Mouse (Mus musculus) lung, postnatal 0 days (tissue): ENCODE results near the gene Ppp1r1a. TPM values are rescaled to one million over a fixed set of nuclear protein-coding genes. Genes with fewer than 3 reads are reported as not detected.
A peak's percentile ranks its signal among the peaks of the same experiment; 100 is the strongest.

Experiments
- ATAC-seq: fragments of 200-750 bp; cut with Nextera tagmentation; 2 replicates; pipeline ENCODE4 v1.8.0; 2017; ENCODE audit warnings: moderate library complexity
- DNase-seq: peaks from one replicate; pipeline ENCODE4 v3.0.0-alpha.2; 2016; ENCODE audit warnings: low spot score
- H3K27ac ChIP-seq: fragments of 300-500 bp; sonication (generic); 2 replicates; pipeline ENCODE4 v1.5.1; 2014; ENCODE audit warnings: antibody characterized with exemption, mild to moderate bottlenecking, low read length, mixed read lengths
- H3K27me3 ChIP-seq: fragments of 300-500 bp; sonication (generic); replicated peaks from 2 replicates; pipeline ENCODE4 v1.6.1; 2014; ENCODE audit warnings: low read length, mixed read lengths; ENCODE audit not compliant: insufficient read depth
- H3K36me3 ChIP-seq: fragments of 300-500 bp; sonication (generic); 2 replicates; pipeline ENCODE4 v1.6.1; 2014; ENCODE audit warnings: low read length, mixed read lengths; ENCODE audit not compliant: insufficient read depth
- H3K4me1 ChIP-seq: fragments of 300-500 bp; sonication (generic); 2 replicates; pipeline ENCODE4 v1.6.1; 2014; ENCODE audit warnings: antibody characterized with exemption, low read depth, low read length, mixed read lengths; ENCODE audit not compliant: insufficient read depth
- H3K4me2 ChIP-seq: fragments of 300-500 bp; sonication (generic); replicated peaks from 2 replicates; pipeline ENCODE4 v1.6.1; 2014; ENCODE audit warnings: low read depth, mild to moderate bottlenecking, low read length, moderate library complexity, mixed read lengths
- H3K4me3 ChIP-seq: fragments of 300-500 bp; sonication (generic); 2 replicates; pipeline ENCODE4 v1.5.1; 2014; ENCODE audit warnings: low read depth, low read length
- H3K9ac ChIP-seq: fragments of 300-500 bp; sonication (generic); replicated peaks from 2 replicates; pipeline ENCODE4 v1.6.1; 2014; ENCODE audit warnings: low read depth, mild to moderate bottlenecking
- H3K9me3 ChIP-seq: fragments of 300-500 bp; sonication (generic); 2 replicates; pipeline ENCODE4 v1.6.1; 2016; ENCODE audit warnings: low read length, mixed read lengths
- CTCF ChIP-seq: IDR thresholded peaks from 2 replicates; pipeline ENCODE4 v1.5.1; 2016; ENCODE audit warnings: antibody characterized with exemption, mild to moderate bottlenecking
- EP300 ChIP-seq: IDR thresholded peaks from 2 replicates; pipeline ENCODE4 v1.6.1; 2016; ENCODE audit warnings: antibody characterized with exemption, mild to moderate bottlenecking, control low read depth
- WGBS: fragments of 180-500 bp; shearing (Covaris S2); extraction: QIAGEN DNeasy Blood & Tissue Kit; methylation state at CpG from one replicate; pipeline ENCODE4 v1.1.7; 2014; 5-methylcytosine and 5-hydroxymethylcytosine counted together
- polyA plus RNA-seq: library from polyadenylated mRNA; unstranded; fragments of >200 nt; fragmentation: Nextera tagmentation; extraction: Ambion mirVana; gene quantifications from 2 replicates; pipeline ENCODE4 v1.2.1, GENCODE M21; 2015

The Ppp1r1a gene
- 5.7 and 7.0 TPM in 2 replicates for polyA plus RNA-seq

DNA sequence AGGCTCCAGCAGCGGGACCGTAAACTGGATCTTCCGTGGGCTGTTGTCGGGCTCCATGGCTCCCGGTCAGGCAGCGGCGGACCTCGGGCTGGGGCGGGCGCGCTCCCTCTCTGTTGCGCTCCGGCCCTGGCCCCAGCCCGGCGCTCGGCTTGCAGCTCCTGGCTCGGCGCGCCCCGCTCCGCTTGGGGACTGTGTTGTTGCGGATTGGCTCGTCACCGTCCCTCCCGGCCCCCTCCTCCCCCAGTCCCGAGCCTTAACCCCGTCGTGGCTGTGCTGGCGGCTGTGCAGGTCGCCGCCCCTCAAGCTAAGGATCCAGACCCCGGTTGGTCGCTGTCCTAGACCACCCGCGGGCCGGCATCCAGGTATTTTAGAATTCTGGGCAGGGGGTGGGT, at the start of gene Ppp1r1a:
Gene Ppp1r1a (minus strand): TSS at position 182 of the 392 bp plus-strand sequence.
- Histone ChIP-seq H3K9ac (0 out of 2 replicates have a peak within 1 kb of the TSS, but pooled peaks have one; percentile 16), H3K9me3 (no peaks in the 10 kb centered on the region), H3K4me2 (peak within 1 kb of the TSS; percentile 80), H3K4me1 (0 out of 2 replicates have a peak, but pooled peaks cover 4% of the 10 kb centered on the region), H3K36me3 (no peaks in the 10 kb centered on the region), H3K27me3 (0 out of 2 replicates have a peak, but pooled peaks cover 6% of the 10 kb centered on the region), H3K27ac (no peak within 1 kb of the TSS), H3K4me3 (peak within 1 kb of the TSS; percentile 42)
- DNase-seq (peak; percentile 53), ATAC-seq (peak; percentile 81)
- 1% methylated on average over 36 of the region's 36 CpGs for WGBS
- TF ChIP-seq CTCF: no peak
- no peak for TF ChIP-seq EP300

- no peak for DNase-seq
- H3K27ac ChIP-seq: no peak overlapping the region
- no peak overlapping the region for H3K4me2 ChIP-seq
- no peak overlapping the region for H3K4me3 ChIP-seq
- no peak overlapping the region for H3K9ac ChIP-seq
- 71% methylated on average over 2 of the region's 2 CpGs for WGBS
- ATAC-seq: no peak
- H3K27me3 ChIP-seq: no peaks in the 10 kb centered on the region
- no peaks in the 10 kb centered on the region for H3K4me1 ChIP-seq
- H3K36me3 ChIP-seq: no peaks in the 10 kb centered on the region
- no peak for TF ChIP-seq CTCF
- no peak for TF ChIP-seq EP300
- no peaks in the 10 kb centered on the region for H3K9me3 ChIP-seq
Observed at GRCm38 (mm10) chr15:103585876-103586275, 48.1 kb upstream of the Ppp1r1a start.

GRCm38 (mm10) chr15:103564981-103565380, 27.2 kb upstream of the Ppp1r1a start, which contains the start of gene Glycam1:
Glycam1 (minus strand) TSS chr15:103565081.
- H3K4me1 ChIP-seq: no peaks in the 10 kb centered on the region
- no peak for TF ChIP-seq CTCF
- TF ChIP-seq EP300: no peak
- no peaks in the 10 kb centered on the region for H3K36me3 ChIP-seq
- no peak within 1 kb of the TSS for H3K9ac ChIP-seq
- H3K4me2 ChIP-seq: no peak within 1 kb of the TSS
- no peak within 1 kb of the TSS for H3K27ac ChIP-seq
- ATAC-seq (no peak), DNase-seq (no peak)
- no peaks in the 10 kb centered on the region for H3K9me3 ChIP-seq
- no peak within 1 kb of the TSS for H3K4me3 ChIP-seq
- no peaks in the 10 kb centered on the region for H3K27me3 ChIP-seq

GRCm38 (mm10) chr15:103552096-103552690, 14.4 kb upstream of the Ppp1r1a start:
- Histone ChIP-seq H3K9me3 (no peaks in the 10 kb centered on the region), H3K27me3 (no peaks in the 10 kb centered on the region), H3K36me3 (no peaks in the 10 kb centered on the region), H3K4me3 (no peak overlapping the region), H3K9ac (no peak overlapping the region), H3K27ac (no peak overlapping the region), H3K4me2 (no peak overlapping the region), H3K4me1 (no peaks in the 10 kb centered on the region)
- WGBS: 47% methylated on average over 3 of the region's 3 CpGs
- ATAC-seq (peak; percentile 43), DNase-seq (peak; percentile 83)
- TF ChIP-seq EP300: no peak
- peak; percentile 84 for TF ChIP-seq CTCF

- Histone ChIP-seq H3K27me3 (no peaks in the 10 kb centered on the region), H3K4me2 (no peak overlapping the region), H3K36me3 (no peaks in the 10 kb centered on the region), H3K4me3 (no peak overlapping the region), H3K9me3 (no peaks in the 10 kb centered on the region), H3K27ac (no peak overlapping the region), H3K9ac (no peak overlapping the region), H3K4me1 (no peaks in the 10 kb centered on the region)
- TF ChIP-seq CTCF (no peak), EP300 (no peak)
- 19% methylated on average over 1 of the region's 1 CpGs for WGBS
- DNase-seq (no peak), ATAC-seq (no peak)
Observed at GRCm38 (mm10) chr15:103551053-103551452, 13.2 kb upstream of the Ppp1r1a start.

DNA sequence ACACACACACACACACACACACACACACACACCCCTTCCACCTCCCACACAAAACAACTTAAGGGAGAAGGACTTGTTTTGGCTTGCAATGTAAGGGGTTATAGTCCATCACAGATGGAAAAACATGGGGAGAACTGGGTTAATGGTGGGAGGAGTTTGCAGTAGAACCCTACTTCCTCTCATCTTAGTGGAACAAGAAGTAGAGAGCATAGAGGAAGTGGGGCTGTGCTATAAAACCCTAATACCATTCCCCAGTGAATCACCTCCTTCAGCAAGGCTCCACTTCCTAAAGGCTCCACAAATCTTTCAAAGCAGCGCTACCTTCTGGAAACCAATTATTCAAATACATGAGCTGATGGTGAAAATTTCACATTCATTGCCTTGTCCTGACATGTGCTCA, 11.7 kb upstream of the Ppp1r1a start:
- Histone ChIP-seq H3K4me3 (no peak overlapping the region), H3K27me3 (no peaks in the 10 kb centered on the region), H3K4me2 (no peak overlapping the region), H3K36me3 (no peaks in the 10 kb centered on the region), H3K9me3 (no peaks in the 10 kb centered on the region), H3K9ac (no peak overlapping the region), H3K27ac (no peak overlapping the region), H3K4me1 (no peaks in the 10 kb centered on the region)
- TF ChIP-seq CTCF: no peak
- peak; percentile 6 for DNase-seq
- WGBS: 72% methylated on average over 1 of the region's 1 CpGs
- no peak for ATAC-seq
